Mouse (Mus musculus) embryo, embryonic 9.5 days (tissue): ENCODE measurements around the gene Mylpf.
A peak's percentile ranks its signal among the peaks of the same experiment; 100 is the strongest.

Experiments used
- DNase-seq: peaks from one replicate; pipeline ENCODE4 v3.0.0-alpha.2; 2017; ENCODE audit errors: extremely low spot score

The Mylpf gene

GRCm38 (mm10) chr7:127206606-127207005 is 2.1 kb upstream of the Mylpf start:
- no peak for DNase-seq

- peak; percentile 29 for DNase-seq
Measured at GRCm38 (mm10) chr7:127207374-127208294, 1.1 kb upstream of the Mylpf start.

GRCm38 (mm10) chr7:127208295-127208552 is 466 bp upstream of the Mylpf start, which contains the start of gene Tbc1d10b:
Tbc1d10b (minus strand) TSS chr7:127208468.
- no peak for DNase-seq

GRCm38 (mm10) chr7:127209851-127210250 is 1.2 kb downstream of the Mylpf start:
- DNase-seq, result no peak

GRCm38 (mm10) chr7:127210266-127210665 is 1.6 kb downstream of the Mylpf start:
- no peak for DNase-seq

GRCm38 (mm10) chr7:127211014-127211745 is 2.5 kb downstream of the Mylpf start:
- DNase-seq, result no peak

GRCm38 (mm10) chr7:127212432-127213250 is 4.0 kb downstream of the Mylpf start:
- DNase-seq, result no peak

- DNase-seq, result peak; percentile 47
Measured at GRCm38 (mm10) chr7:127213485-127213884, 4.8 kb downstream of the Mylpf start.

GRCm38 (mm10) chr7:127213930-127214329 is 5.2 kb downstream of the Mylpf start:
- no peak for DNase-seq

GRCm38 (mm10) chr7:127214521-127214920 is 5.8 kb downstream of the Mylpf start:
- DNase-seq, result no peak

GRCm38 (mm10) chr7:127214981-127215871 is 6.5 kb downstream of the Mylpf start:
- peak; percentile 69 for DNase-seq

GRCm38 (mm10) chr7:127216307-127216706 is 7.6 kb downstream of the Mylpf start:
- DNase-seq, result no peak

GRCm38 (mm10) chr7:127217475-127217874 is 8.8 kb downstream of the Mylpf start:
- no peak for DNase-seq

GRCm38 (mm10) chr7:127217901-127218642 is 9.4 kb downstream of the Mylpf start:
- DNase-seq, result no peak

GRCm38 (mm10) chr7:127218670-127219069 is 10.0 kb downstream of the Mylpf start:
- no peak for DNase-seq

GRCm38 (mm10) chr7:127220440-127220839 is 11.8 kb downstream of the Mylpf start:
- DNase-seq, result no peak

- no peak for DNase-seq
Measured at GRCm38 (mm10) chr7:127223106-127223505, 14.4 kb downstream of the Mylpf start.

GRCm38 (mm10) chr7:127223515-127224478 is 15.1 kb downstream of the Mylpf start:
- no peak for DNase-seq

GRCm38 (mm10) chr7:127224616-127225015 is 15.9 kb downstream of the Mylpf start:
- DNase-seq, result no peak
